Mouse (Mus musculus): ENCODE results near the gene Ngdn.

Gene Ngdn

GRCm38 (mm10) chr14:55000814-55001213, 14.4 kb upstream of the Ngdn start:
- DNase-seq, result no peak

- DNase-seq, result no peak
These were observed 13.8 kb upstream of the Ngdn start for GRCm38 (mm10) chr14:55001446-55001845.

GRCm38 (mm10) chr14:55001938-55002686, 13.1 kb upstream of the Ngdn start:
- no peak for DNase-seq

- DNase-seq, result no peak
These were observed 12.6 kb upstream of the Ngdn start for GRCm38 (mm10) chr14:55002687-55003120.

GRCm38 (mm10) chr14:55003878-55004855, 11.1 kb upstream of the Ngdn start:
- DNase-seq, result no peak

GRCm38 (mm10) chr14:55005506-55005905, 9.7 kb upstream of the Ngdn start:
- DNase-seq, result no peak

GRCm38 (mm10) chr14:55005967-55006366, 9.3 kb upstream of the Ngdn start:
- DNase-seq, result no peak

- no peak for DNase-seq
These were observed 8.7 kb upstream of the Ngdn start for GRCm38 (mm10) chr14:55006541-55006940.

- DNase-seq, result no peak
These were observed 7.9 kb upstream of the Ngdn start for GRCm38 (mm10) chr14:55007120-55007908.

GRCm38 (mm10) chr14:55008417-55008816, 6.8 kb upstream of the Ngdn start:
- DNase-seq, result no peak

GRCm38 (mm10) chr14:55011116-55011515, 4.1 kb upstream of the Ngdn start:
- DNase-seq, result peak; percentile 18

- no peak for DNase-seq
These were observed 663 bp upstream of the Ngdn start for GRCm38 (mm10) chr14:55014591-55014990.

GRCm38 (mm10) chr14:55015767-55016111, 485 bp downstream of the Ngdn start:
- no peak for DNase-seq

GRCm38 (mm10) chr14:55016876-55017275, 1.6 kb downstream of the Ngdn start:
- DNase-seq, result no peak

GRCm38 (mm10) chr14:55020394-55020793, 5.1 kb downstream of the Ngdn start:
- DNase-seq, result no peak

- DNase-seq, result no peak
These were observed 7.8 kb downstream of the Ngdn start for GRCm38 (mm10) chr14:55023011-55023410.

- peak; percentile 64 for DNase-seq
These were observed 9.0 kb downstream of the Ngdn start for GRCm38 (mm10) chr14:55024236-55024635.

GRCm38 (mm10) chr14:55025527-55025926, 10.3 kb downstream of the Ngdn start:
- no peak for DNase-seq

- DNase-seq, result peak; percentile 25
These were observed 12.0 kb downstream of the Ngdn start for GRCm38 (mm10) chr14:55027251-55027650.

- no peak for DNase-seq
These were observed 12.4 kb downstream of the Ngdn start for GRCm38 (mm10) chr14:55027653-55028052.

GRCm38 (mm10) chr14:55028333-55028835, 13.1 kb downstream of the Ngdn start:
- no peak for DNase-seq

- DNase-seq, result no peak
These were observed 13.9 kb downstream of the Ngdn start for GRCm38 (mm10) chr14:55029034-55029698.

Measured in kidney, adult 18-20 months (tissue).